In genomic region chr7:66810436-66810835, GRCm38 (mm10) we compare ENCODE assay signal across 17 mouse cellular contexts.
"Had no signal": no experiment of that assay in that cellular context is flagged by ENCODE, and none has a peak within 500 bp of the region (broad histone marks: within the 10 kb centered on the region; RNA-seq: fewer than 3 reads in every experiment).

No protein-coding gene starts in this region.

- H3K27ac ChIP-seq: midbrain, embryonic 10.5 days; midbrain, embryonic 12.5 days; neural tube, embryonic 13.5 days; neural tube, embryonic 15.5 days had no signal

- H3K4me3 ChIP-seq: midbrain, embryonic 10.5 days; midbrain, embryonic 12.5 days; myocyte; neural tube, embryonic 13.5 days; neural tube, embryonic 15.5 days had no signal

- DNase-seq: lung, embryonic 14.5 days; lung, postnatal 10 days; lung, postnatal 4 days; midbrain, embryonic 14.5 days; retina, postnatal 1 day; right cerebral cortex, adult 18-20 months; right cerebral cortex, postnatal 25 days; right cerebral cortex, postnatal 4 days; spleen, adult 18-20 months; thymus, adult 18-20 months; thymus, postnatal 14 days; thymus, postnatal 36 days had no signal

- H3K27me3 ChIP-seq: midbrain, embryonic 12.5 days; neural tube, embryonic 13.5 days; neural tube, embryonic 15.5 days had no signal

- H3K4me1 ChIP-seq: midbrain, embryonic 10.5 days; midbrain, embryonic 12.5 days; neural tube, embryonic 15.5 days had no signal
